Mouse (Mus musculus) spleen, embryonic (tissue): Measurements from ENCODE around the gene Smcr8.

Experiments used
- CTCF ChIA-PET: fragments of 350-600 bp; sonication (Branson Sonifier 250); formaldehyde crosslinking; loops from one replicate; lab custom pipeline; 2022; lab: Charles Lee

Smcr8 gene

DNA sequence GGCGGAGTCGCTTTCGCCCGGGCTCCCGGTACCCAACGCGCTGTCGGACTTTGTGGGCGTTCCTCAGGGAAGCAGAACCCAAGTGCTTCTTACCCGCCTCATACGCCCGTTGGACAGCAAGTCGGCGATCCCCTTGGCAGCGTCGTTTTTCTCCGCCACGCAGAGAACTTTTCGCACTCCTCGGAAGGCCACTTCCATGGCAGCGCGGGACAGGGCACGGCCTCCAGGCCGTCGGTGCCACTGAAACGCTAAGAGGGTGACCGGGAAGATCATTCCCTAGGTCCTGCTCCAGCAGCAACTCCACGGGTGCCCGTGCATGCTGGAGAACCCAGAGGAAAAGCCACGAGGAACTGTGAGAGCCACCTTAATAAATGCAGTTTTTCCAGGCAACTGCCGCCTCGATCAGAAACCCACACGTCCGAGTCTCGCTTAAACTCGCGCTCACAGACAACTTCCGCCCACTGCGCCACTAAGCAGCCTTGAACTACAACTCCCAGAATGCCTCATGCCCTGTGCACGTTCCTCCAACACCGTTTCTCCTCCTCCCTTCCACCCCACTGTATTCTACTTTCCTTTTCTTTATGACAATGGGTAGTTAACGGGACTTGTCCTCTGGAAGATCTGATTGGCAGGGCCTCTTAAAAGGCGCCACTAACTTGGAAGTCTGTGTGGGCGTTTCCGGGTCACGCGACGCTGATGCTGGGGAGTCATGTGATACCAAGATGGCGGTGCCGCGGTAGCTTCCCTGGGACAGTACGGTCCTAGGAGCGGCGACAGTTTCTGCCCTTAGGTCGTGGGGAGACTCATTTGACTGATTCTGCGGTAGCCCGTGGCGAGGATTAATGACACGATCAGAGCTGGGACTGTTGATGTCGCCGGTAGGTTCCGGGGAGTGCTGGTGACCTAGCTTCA is at the start of gene Smcr8, which contains the start of gene Top3a:
Gene Smcr8 (plus strand): TSS at position 696 of the 912 bp plus-strand sequence.
Gene Top3a (minus strand): TSS at position 537 of the 912 bp plus-strand sequence.
- CTCF ChIA-PET = interaction anchor here (0.6 to 1.0 kb wide), 2 partner anchors 50 to 1503 kb away, joined by 3 to 6 read pairs; no protein-coding TSS in a partner anchor

DNA sequence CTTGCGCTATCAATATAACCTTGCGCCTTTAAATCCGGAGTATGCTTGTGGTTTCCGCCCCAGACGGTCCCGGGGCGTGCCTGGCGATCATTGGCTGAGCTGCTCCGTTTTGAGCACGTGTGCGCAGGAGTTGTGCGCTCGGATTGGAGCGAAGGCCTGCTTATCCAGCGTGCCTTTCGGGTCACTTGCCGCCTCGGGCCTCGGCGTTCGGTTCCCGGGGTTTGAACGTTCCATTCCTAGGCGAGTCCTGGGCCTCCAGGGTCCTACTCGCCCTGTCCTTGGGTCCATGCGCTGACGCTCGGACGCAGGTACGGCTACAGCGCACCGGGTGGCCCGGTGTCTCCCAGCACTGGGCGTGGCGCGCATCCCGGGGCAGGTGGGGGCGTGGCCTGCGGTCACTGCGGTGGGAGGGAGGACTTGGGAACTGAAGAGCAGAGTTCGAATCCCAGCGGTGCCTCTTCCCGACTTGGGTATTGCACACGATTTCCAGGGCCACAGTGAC is 49.0 kb upstream of the Smcr8 start, which contains the start of gene Mief2:
Gene Mief2 (plus strand): TSS at position 139 of the 502 bp plus-strand sequence.
- CTCF ChIA-PET = no interaction called here

DNA sequence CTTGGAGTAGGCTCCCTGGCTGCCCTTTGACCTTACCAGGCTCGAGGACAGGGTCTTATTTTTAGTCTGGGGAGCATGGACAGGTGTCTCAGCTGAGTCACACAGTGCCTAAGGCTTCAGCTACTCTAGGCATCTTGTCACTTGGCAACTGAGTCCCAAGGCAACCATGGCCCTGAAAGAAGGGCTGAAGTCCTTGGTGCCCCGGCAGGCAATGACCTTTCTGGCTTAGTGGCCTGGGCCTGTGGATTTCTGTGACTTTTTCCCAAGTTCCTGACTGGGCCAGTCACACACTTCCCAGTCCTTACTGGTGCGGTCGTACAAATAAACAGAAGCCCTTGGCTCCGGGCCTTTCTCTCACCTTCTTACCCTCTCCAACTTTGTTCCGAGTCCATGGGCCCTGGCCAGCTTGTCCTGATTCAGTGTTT is 48.1 kb upstream of the Smcr8 start:
- CTCF ChIA-PET = no interaction called here

DNA sequence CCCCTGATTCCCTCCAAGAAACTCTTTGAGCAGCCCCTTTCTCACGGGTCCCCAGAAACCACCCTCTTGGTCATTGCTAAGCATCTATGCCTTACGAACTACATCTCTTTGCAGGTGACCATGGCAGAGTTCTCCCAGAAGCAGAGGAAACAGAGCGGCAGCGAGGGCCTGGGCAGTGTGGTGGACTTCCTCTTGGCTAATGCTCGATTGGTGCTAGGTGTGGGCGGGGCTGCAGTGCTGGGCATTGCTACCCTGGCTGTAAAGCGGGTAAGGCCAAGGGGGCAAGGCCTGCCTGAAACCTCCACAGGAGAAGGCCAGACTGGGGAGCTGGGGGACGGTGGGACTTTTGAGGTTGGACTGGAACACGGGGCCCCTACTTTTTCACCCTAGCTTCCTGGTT is 47.2 kb upstream of the Smcr8 start:
- CTCF ChIA-PET = no interaction called here

DNA sequence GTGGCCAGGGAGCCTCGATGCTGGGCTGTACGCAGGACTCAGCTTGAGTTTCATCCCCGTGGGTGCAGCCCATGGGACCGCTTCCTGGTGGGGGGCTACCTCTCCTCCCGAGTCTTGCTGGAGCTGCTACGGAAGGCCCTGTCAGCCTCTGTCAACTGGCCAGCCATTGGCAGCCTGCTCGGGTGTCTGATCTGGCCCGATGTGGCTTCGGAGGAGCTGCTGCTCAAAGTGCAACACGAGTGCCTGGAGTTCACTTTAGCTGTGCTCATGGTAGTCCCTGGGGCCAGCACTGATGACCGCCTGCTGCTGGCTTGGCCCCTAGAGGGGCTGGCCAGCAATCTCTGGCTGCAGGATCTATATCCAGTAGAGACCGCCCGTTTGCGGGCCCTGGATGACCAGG is 46.1 kb upstream of the Smcr8 start:
- CTCF ChIA-PET = no interaction called here

DNA sequence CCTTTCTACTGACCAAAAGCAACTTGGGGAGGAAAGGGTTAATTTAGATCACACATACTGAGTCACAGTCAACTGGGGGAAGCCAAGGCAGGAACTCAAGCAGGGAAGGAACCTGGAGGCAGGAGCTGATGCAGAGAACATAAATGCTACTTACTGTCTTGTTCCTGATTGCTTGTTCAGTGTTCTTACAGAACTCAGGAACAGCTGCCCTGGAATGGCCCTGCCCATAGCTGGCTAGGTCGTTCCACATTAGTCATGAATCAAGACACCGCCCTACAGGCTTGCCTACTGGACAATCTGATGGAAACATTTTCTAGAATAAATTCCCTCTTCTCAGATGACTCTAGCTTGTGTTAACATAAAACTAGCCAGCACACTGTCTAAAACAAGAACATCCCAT is 43.1 kb upstream of the Smcr8 start:
- CTCF ChIA-PET = no interaction called here

DNA sequence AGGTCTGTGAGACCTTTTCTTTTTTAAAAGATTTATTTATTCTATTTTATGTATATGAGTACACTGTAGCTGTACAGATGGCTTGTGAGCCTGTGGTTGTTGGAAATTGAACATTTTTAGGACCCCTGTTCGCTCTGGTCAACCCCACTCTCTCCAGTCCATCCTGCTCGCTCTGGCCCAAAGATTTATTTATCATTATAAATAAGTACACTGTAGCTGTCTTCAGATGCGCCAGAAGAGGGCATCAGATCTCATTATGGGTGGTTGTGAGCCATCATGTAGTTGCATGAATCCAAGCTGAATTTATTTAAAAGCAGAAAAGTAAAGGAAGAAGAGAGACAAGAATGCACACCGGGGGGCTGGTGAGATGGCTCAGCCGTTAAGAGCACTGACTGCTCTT is 42.1 kb upstream of the Smcr8 start:
- CTCF ChIA-PET = no interaction called here

DNA sequence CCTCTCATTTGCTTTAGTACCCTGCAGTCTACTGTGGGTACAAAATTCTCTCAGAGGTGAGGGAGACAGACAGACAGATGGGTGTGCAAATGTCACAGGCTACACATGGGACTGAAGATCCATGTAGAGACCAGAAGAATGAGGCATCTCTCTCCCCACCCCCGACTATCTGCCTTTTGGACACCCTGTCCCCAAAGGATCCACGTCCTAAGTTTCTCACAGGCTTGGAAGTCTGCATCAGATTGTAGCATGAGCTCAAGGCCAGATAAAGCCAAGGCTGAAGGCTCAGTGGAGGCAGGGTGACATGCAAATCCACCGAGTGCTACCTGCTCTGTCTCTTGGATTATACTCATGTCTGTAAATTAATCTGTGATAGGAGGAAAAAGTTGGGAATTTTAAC is 40.8 kb upstream of the Smcr8 start:
- CTCF ChIA-PET = no interaction called here

DNA sequence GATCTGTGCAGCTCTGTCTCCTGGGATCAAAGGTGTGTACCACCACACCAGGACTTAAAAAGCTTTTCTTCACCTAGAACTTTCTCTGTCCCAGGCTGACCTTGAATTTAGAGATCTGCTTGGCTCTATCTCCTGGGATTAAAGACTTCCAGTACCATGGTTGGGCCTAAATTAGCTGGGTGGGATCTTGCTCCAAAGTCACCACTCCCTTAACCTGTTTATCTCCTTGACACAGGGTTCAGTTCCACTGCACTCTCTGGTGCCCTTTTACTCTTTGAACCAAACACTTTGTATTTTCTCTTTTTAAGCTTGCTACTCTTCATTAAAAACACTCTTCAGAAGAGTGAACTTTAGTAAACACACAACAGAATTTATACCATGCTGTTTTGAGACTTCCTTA is 39.9 kb upstream of the Smcr8 start:
- CTCF ChIA-PET = no interaction called here

DNA sequence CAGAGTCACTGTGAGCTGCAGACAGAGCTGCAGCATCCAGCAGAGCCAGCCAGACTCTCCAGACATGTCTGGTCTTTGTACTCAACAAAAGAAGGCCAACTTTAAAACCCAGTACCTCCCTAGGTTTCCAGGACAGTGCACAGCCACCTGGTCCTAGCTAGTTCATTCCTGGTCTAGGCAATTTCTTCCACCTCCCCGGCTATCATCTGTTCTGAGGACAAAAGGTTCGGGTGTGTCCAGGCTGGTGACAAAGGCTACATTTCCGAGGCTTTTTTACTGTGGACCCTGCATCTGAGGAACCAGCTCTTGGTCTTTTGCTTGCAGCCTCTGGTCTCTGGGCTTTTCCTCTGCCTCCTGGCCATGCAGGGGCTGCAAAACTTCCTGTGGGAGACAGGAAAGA is 37.0 kb upstream of the Smcr8 start:
- CTCF ChIA-PET = interaction anchor here (1.0 kb wide), 1 partner anchor 13 kb away, joined by 3 read pairs; no protein-coding TSS in a partner anchor

DNA sequence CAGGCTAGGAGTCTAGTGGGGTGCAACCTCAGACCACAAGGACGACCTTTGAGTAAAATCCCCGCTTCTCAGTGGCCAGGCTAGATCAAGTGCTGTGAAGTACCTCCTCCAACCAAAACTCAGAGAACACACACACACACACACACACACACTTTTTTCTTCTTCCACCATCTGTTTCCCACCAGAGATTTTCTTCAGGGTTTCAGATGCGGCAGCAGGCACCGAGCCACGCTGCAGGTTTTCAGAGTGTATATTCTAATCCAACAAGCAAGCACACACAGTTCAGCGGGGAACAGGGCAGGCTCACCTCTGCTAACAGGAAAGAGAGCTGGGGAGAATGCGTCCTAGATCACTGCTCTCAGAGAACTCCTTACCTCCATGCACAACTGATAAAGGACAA is 21.8 kb upstream of the Smcr8 start:
- CTCF ChIA-PET = no interaction called here

DNA sequence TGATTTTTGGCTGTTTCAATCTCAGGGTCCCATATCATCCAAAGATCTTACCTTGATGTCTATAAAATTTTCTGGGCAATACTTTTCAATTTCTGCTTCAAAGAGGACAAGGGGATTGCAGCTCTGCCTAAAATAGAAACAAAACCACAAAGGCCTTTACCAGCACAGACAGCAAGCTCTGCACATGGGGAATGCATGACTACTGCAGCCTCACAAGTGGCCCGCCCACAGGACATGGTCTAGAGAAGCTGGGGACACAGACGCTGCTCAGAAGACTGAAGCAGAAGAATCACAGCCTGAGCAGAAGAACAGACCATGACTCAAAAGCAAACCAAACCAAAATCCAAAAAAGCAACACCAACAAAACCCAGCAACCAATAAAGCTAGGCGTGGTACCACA is 15.6 kb upstream of the Smcr8 start:
- CTCF ChIA-PET = no interaction called here

DNA sequence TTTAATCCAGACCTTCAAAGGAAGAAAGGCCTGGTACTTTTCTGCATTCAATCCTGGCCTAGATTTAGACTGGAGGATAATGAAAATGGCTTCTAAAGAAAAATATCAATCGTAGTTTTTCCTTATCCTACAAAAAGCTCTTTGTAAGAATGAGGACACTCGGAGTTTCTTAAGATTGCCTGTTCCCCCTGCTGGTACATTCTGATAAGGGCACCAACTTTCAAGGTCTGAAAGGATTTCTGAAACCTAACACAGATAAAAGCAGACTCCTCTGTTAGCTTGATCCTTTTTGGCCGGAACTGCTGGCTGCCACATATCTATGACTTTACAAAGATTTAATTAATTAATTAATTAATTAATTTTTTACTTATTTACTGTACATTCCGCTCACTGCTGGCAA is 10.4 kb upstream of the Smcr8 start:
- CTCF ChIA-PET = no interaction called here

DNA sequence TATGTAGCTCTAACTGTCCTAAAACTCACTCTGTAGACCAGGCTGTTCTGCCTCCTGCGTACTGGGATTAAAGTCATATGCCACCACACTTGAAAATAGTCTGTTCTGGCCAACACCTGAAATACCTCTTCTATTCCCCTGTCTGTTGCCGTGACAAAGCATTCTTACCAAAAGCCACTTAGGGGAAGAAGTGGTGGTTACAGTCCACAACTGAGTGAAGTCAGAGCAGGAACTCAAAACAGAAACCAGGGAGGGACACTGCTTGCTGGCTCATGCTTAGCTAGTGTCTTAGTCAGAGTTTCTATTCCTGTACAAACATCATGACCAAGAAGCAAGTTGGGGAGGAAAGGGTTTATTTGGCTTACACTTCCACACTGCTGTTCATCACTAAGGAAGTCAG is 8.0 kb upstream of the Smcr8 start:
- CTCF ChIA-PET = no interaction called here

DNA sequence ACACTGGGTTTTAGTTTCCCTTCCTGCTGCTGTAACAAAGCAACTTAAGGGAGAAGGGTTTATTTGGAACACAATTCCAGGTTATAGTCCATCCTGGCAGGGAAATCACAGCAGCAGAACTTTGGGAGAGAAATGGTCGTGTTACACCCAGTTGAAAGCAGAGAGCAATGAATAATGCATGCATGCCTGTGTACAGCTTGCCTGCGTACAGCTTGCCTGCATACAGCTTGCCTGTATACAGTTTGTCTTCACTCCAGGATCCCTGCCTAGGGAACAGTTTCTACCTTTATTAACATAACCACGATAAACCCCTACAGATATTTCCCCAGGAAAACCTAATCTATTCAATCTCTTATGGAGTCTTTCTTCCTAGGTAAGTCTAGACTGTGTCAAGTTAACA is 6.5 kb upstream of the Smcr8 start:
- CTCF ChIA-PET = no interaction called here

DNA sequence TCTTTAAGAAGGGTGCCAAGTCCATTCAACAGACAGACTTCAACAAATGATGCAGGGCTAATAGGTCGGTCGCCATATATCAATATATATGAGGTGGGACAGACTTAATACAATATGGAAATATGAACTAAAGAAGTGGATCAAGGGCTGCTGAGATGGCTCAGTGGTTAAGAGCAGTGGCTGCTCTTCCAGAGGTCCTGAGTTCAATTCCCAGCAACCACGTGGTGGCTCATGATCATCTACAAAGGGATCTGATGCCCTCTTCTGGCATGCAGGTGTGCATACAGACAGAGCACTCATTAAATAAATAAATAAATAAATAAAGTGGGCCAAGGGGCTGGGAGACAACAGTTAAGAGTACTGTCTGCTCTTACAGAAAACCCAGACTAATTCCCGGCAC is 5.2 kb upstream of the Smcr8 start:
- CTCF ChIA-PET = no interaction called here

DNA sequence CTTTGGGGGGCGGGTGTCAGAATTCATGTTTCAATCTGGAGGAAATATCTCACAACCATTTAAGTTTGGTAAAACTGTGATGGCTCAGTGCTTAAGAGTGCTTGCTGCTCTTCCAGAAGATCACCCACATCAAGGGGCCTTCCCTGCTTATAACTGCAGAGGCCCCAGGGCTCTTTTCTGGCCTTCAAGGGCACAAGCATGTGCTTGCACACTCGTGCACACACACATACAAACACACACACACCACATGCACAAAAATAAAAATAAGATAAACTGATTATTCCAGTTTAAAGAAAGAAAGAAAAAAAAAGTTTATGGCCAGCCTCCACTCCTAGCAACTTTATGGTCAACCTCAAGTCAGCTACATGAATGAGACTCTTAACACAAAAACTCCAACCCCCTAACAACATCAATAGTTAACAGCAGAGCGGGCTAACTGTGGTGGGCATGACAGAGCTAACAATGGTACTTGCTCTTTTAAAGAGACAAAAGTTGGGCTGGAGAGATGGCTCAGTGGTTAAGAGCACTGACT is 3.1 kb upstream of the Smcr8 start:
- CTCF ChIA-PET = no interaction called here

DNA sequence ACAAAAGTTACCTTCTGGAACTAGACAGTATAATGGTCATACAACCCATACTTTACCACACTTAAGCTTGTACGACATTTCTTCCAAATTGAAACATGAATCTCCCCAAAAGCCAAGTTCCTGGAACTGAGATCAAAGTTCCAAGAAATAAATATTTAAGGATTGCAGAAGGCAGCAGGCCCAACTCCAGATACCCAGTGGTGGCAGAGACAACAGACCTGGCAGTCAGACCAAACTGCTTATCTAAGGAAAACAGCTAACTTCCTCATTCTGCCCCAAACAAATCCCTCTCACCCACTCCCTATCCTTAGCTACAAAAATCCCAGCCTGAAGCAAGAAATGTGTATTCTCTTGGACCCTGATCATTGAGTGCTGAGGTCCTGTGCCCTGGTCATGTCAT is 2.5 kb upstream of the Smcr8 start:
- CTCF ChIA-PET = interaction anchor here (0.7 kb wide), 1 partner anchor 72 kb away, joined by 3 read pairs; no protein-coding TSS in a partner anchor

DNA sequence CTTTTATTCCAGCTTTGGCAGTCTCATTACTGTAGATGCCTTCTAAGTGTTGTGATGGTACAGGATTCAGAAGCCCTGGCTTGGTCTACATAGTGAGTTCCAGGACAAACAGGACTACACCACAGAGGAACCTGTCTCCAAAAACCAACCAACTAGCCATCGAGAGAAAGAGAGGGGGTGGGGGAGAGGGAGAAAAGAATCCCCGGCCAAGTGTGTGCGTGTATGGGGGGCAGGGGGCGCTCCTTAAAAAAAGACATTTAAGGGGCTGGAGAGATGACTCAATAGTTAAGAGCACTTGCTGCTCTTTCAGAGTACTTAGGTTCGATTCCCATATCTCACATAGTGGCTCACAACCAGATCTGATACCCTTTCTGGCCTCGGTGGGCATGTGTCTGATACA is 1.7 kb upstream of the Smcr8 start:
- CTCF ChIA-PET = no interaction called here

DNA sequence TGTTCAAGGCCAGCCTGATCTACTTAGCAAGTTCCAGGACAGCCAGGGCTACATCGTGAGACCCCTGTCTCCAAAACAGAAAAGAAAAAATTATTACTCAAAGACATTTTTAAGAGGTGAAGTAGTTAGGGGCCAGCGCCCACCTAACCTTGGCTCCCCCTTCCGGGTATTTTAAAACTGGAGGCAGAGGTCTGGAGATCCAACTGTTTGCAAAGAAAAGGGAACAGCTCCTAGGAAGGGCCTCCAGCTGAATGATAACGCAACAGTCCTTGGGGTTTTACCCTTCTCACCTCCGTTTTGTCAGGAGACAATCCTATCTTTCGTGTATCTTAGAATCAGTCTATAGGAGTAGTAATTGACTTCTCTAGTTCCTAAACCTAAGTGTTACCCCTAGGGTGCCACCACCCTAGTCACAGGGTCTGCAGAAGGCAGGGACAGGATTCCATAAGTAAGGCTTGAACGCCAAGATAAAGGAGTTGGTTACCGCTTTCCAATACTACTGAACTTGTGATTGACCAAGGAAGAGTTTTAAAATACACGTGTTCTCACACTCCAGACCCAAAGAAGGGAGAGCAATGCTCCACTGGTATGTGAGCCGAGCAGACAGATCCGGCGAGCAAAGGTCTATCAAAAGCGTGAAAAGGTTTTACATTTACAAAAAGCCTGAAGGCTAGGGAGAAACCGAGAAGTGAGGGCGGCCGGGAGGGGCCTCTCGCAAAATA is 1.1 kb upstream of the Smcr8 start:
- CTCF ChIA-PET = no interaction called here

DNA sequence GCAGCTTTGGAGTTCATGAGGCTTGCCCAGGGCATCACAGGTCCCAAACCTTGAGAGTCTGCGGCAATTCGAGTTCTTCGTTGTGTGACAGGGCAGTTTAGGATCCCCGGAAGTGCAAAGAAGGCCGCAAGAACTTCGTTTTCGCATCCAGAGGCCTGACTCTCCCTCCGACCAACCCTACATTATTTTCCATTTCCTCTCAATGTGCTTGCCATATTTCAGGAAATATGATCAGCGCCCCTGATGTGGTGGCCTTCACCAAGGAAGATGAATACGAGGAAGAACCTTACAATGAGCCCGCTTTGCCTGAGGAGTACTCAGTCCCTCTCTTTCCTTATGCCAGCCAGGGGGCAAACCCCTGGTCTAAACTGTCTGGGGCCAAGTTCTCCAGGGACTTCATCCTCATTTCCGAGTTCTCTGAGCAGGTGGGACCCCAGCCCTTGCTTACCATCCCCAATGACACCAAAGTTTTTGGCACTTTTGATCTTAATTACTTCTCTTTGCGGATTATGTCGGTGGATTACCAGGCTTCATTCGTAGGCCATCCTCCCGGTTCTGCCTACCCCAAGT is 562 bp downstream of the Smcr8 start:
- CTCF ChIA-PET = interaction anchor here (0.6 to 1.0 kb wide), 2 partner anchors 50 to 1503 kb away, joined by 3 to 6 read pairs; no protein-coding TSS in a partner anchor
